Mouse (Mus musculus): Measurements from ENCODE around the gene Podxl2.

- TF ChIP-seq CTCF (IDR thresholded peaks at IDR 0.05; ENCODE audit: extremely low read depth, insufficient read depth, insufficient read length, insufficient replicate concordance) (no peak), POLR2A (IDR thresholded peaks at IDR 0.05; ENCODE audit: low read depth, low read length) (no peak)
These were observed 44.6 kb downstream of the Podxl2 start for GRCm38 (mm10) chr6:88830112-88830702.

Data from spleen, adult 2 months (tissue).